Mouse (Mus musculus) CH12.LX (cell line): ENCODE data around the gene Cmbl. TPM values are rescaled to one million over a fixed set of nuclear protein-coding genes. Genes with fewer than 3 reads are reported as not detected.

Source experiments
- DNase-seq: peaks from one replicate; pipeline ENCODE4 v3.0.0-alpha.2; 2013; ENCODE audit errors: extremely low read depth
- H3K27ac ChIP-seq: 2 replicates; pipeline ENCODE4 v1.5.1; 2012; ENCODE audit warnings: low read depth, mild to moderate bottlenecking, control low read depth, moderate library complexity; ENCODE audit not compliant: insufficient read depth
- H3K27me3 ChIP-seq: replicated peaks from 2 replicates; pipeline ENCODE3; 2012; ENCODE audit warnings: inconsistent platforms
- H3K36me3 ChIP-seq, 2 experiments: replicated peaks in 1 of 2; 2 replicates each; pipeline versions ENCODE3 to v1.6.1; 2012; ENCODE audit warnings: inconsistent platforms in 1 of 2, low read length in 1 of 2, mild to moderate bottlenecking in 1 of 2, mixed read lengths in 1 of 2, moderate library complexity in 1 of 2; ENCODE audit not compliant: control insufficient read depth in 1 of 2, insufficient read depth in 1 of 2
- H3K4me1 ChIP-seq, 2 experiments: 2 replicates each; pipeline ENCODE4 v1.6.1; 2012; ENCODE audit warnings: inconsistent platforms in 1 of 2, moderate library complexity in 1 of 2; ENCODE audit not compliant: insufficient read depth in 2 of 2, control insufficient read depth in 1 of 2
- H3K4me2 ChIP-seq: 2 replicates; pipeline ENCODE4 v1.6.1; 2012; ENCODE audit warnings: low read depth, mild to moderate bottlenecking, control low read depth; ENCODE audit not compliant: poor library complexity, insufficient read depth, severe bottlenecking
- H3K4me3 ChIP-seq, 3 experiments: fragments of 150-350 bp in 1 of 3; sonication (generic) in 1 of 3; replicated peaks in 1 of 3; 2 replicates each; pipeline versions ENCODE3 to v1.5.1; 2011 to 2012; ENCODE audit warnings: low read depth in 2 of 3, low read length in 2 of 3, mild to moderate bottlenecking in 2 of 3, moderate library complexity in 2 of 3, control low read depth in 1 of 3, improper control_type of control experiment in 1 of 3, inconsistent platforms in 1 of 3, mixed read lengths in 1 of 3; ENCODE audit not compliant: poor library complexity in 1 of 3
- H3K79me2 ChIP-seq: replicated peaks from 2 replicates; pipeline ENCODE4 v1.6.1; 2012; ENCODE audit warnings: mild to moderate bottlenecking, moderate library complexity; ENCODE audit not compliant: control insufficient read depth, poor library complexity, insufficient read depth, severe bottlenecking; ENCODE audit errors: extremely low read depth
- H3K9ac ChIP-seq: 2 replicates; pipeline ENCODE4 v1.6.1; 2012; ENCODE audit warnings: low read depth, mild to moderate bottlenecking, control low read depth, moderate library complexity; ENCODE audit not compliant: insufficient read depth
- H3K9me3 ChIP-seq: replicated peaks from 2 replicates; pipeline ENCODE3; 2012; ENCODE audit warnings: low read length, inconsistent platforms, mixed read lengths
- BHLHE40 ChIP-seq: IDR thresholded peaks from 2 replicates; pipeline ENCODE4 v1.6.1; 2011; ENCODE audit warnings: mild to moderate bottlenecking, low read depth, low read length, improper control_type of control experiment
- CTCF ChIP-seq, 2 experiments: IDR thresholded peaks in 1 of 2; conservative IDR thresholded peaks in 1 of 2; 2 replicates each; pipeline ENCODE4 v1.5.1; 2011 to 2012; ENCODE audit warnings: low read depth in 2 of 2, low read length in 2 of 2, improper control_type of control experiment in 1 of 2, inconsistent platforms in 1 of 2, mild to moderate bottlenecking in 1 of 2, moderate library complexity in 1 of 2
- ELF1 ChIP-seq: IDR thresholded peaks from 2 replicates; pipeline ENCODE4 v1.6.1; 2014; ENCODE audit warnings: low read depth, mild to moderate bottlenecking, inconsistent platforms, low read length, improper control_type of control experiment
- EP300 ChIP-seq: IDR thresholded peaks from 2 replicates; pipeline ENCODE4 v1.6.1; 2011; ENCODE audit warnings: low read length, improper control_type of control experiment
- GABPA ChIP-seq: IDR thresholded peaks from 2 replicates; pipeline ENCODE4 v1.6.1; 2012; ENCODE audit warnings: low read depth, low read length, improper control_type of control experiment, inconsistent platforms; ENCODE audit not compliant: insufficient replicate concordance
- JUN ChIP-seq: IDR thresholded peaks from 2 replicates; pipeline ENCODE4 v1.6.1; 2011; ENCODE audit warnings: low read depth, mild to moderate bottlenecking, low read length, improper control_type of control experiment, moderate library complexity; ENCODE audit not compliant: insufficient read depth
- MAX ChIP-seq: IDR thresholded peaks from 2 replicates; pipeline ENCODE4 v1.6.1; 2011; ENCODE audit warnings: low read length, improper control_type of control experiment
- MAZ ChIP-seq: IDR thresholded peaks from 2 replicates; pipeline ENCODE4 v1.6.1; 2012; ENCODE audit warnings: low read depth, mild to moderate bottlenecking, inconsistent platforms, low read length, improper control_type of control experiment, moderate library complexity
- MYC ChIP-seq: IDR thresholded peaks from 2 replicates; pipeline ENCODE4 v1.6.1; 2011; ENCODE audit warnings: low read depth, mild to moderate bottlenecking, improper control_type of control experiment, low read length
- PAX5 ChIP-seq: IDR thresholded peaks from 2 replicates; pipeline ENCODE4 v1.6.1; 2012; ENCODE audit warnings: low read length, inconsistent platforms, mixed read lengths
- RAD21 ChIP-seq: IDR thresholded peaks from 2 replicates; pipeline ENCODE4 v1.6.1; 2011; ENCODE audit warnings: low read depth, mild to moderate bottlenecking, low read length, improper control_type of control experiment, moderate library complexity
- SMC3 ChIP-seq: IDR thresholded peaks from 2 replicates; pipeline ENCODE4 v1.6.1; 2011; ENCODE audit warnings: low read depth, low read length, improper control_type of control experiment
- TBP ChIP-seq: conservative IDR thresholded peaks from 2 replicates; pipeline ENCODE4 v1.6.1; 2011; ENCODE audit warnings: low read depth, low read length, improper control_type of control experiment
- TCF12 ChIP-seq: IDR thresholded peaks from 2 replicates; pipeline ENCODE4 v1.6.1; 2014; ENCODE audit warnings: low read depth, mild to moderate bottlenecking, inconsistent platforms, low read length, improper control_type of control experiment
- USF1 ChIP-seq: IDR thresholded peaks from 2 replicates; pipeline ENCODE4 v1.6.1; 2014; ENCODE audit warnings: low read depth, mild to moderate bottlenecking, inconsistent platforms, low read length, improper control_type of control experiment
- dilution Hi-C: fragments of 300-500 bp; cut with MboI; formaldehyde crosslinking; loops from 2 replicates; pipeline ENCODE4 v1.14.3; 2020; ENCODE audit warnings: low sequenced_read_pairs; ENCODE audit not compliant: extremely low pct_unique_long_range_greater_than_20kb, extremely low pct_ligation_motif_present
- in situ Hi-C: fragments of 300-500 bp; cut with MboI; formaldehyde crosslinking; loops from 3 replicates; pipeline ENCODE4 v1.14.3; 2019; ENCODE audit warnings: low sequenced_read_pairs, low pct_ligation_motif_present, low pct_unique_long_range_greater_than_20kb, mixed read lengths
- polyA plus RNA-seq: library from polyadenylated mRNA; unstranded; fragments of >175 nt; gene quantifications from 2 replicates; pipeline ENCODE4 v1.2.1, GENCODE M21; 2012; ENCODE audit warnings: low read depth; ENCODE audit not compliant: insufficient read length
- total RNA-seq, 2 experiments: library from RNA; depleted of rRNA; stranded (reverse); fragments of 300-350 nt in 1 of 2; fragments of >200 nt in 1 of 2; gene quantifications; 2 replicates each; pipeline ENCODE4 v1.2.3; 2012 to 2014

Gene Cmbl
- total and polyA plus RNA-seq, 3 experiments, result 0.27 TPM; not detected in 2

GRCm38 (mm10) chr15:31603113-31603512 is 37.9 kb downstream of the Cmbl start:
- TF ChIP-seq MYC, result peak; percentile 67
- TF ChIP-seq TCF12, result no peak
- TF ChIP-seq MAX, result peak; percentile 67
- peaks cover 39% of the 10 kb centered on the region for H3K79me2 ChIP-seq
- no peak overlapping the region; the same call in 1 of the 2 replicates for H3K4me2 ChIP-seq
- no peaks in the 10 kb centered on the region for H3K9me3 ChIP-seq
- dilution Hi-C loops, result no loop called here
- H3K4me1 ChIP-seq, result peaks cover 14 to 36% of the 10 kb centered on the region in 2 experiments
- peak overlapping the region in 2 of 3 experiments; percentile 5 to 76 for H3K4me3 ChIP-seq
- no peak overlapping the region for H3K9ac ChIP-seq
- H3K27ac ChIP-seq, result no peak overlapping the region
- in situ Hi-C loops, result no loop called here
- H3K36me3 ChIP-seq, result peaks cover 12 to 53% of the 10 kb centered on the region in 2 experiments
- H3K27me3 ChIP-seq, result no peaks in the 10 kb centered on the region
- DNase-seq, result no peak

- in situ Hi-C loops, result no loop called here
Measured at GRCm38 (mm10) chr15:31606821-31607220, 41.6 kb downstream of the Cmbl start.

GRCm38 (mm10) chr15:31611027-31611426 is 45.8 kb downstream of the Cmbl start:
- Histone ChIP-seq H3K27me3 (no peaks in the 10 kb centered on the region), H3K27ac (no peak overlapping the region), H3K36me3 (peaks cover 39 to 82% of the 10 kb centered on the region in 2 experiments), H3K9me3 (no peaks in the 10 kb centered on the region), H3K9ac (no peak overlapping the region), H3K4me3 (no peak overlapping the region), H3K79me2 (no peaks in the 10 kb centered on the region), H3K4me2 (no peak overlapping the region), H3K4me1 (peaks cover 0 to 9% of the 10 kb centered on the region in 2 experiments; a peak in 2 of 4 replicates)
- no peak for DNase-seq
- TF ChIP-seq CTCF (conservative IDR thresholded peaks at IDR 0.05 in 1 of 2, IDR thresholded peaks at IDR 0.05 in 1 of 2; ENCODE audit: low read depth in 2 of 2, low read length in 2 of 2) (peak in 1 of 2 experiments; percentile 45; a peak in 2 of 4 replicates), BHLHE40 (no peak), MYC (no peak), JUN (no peak), GABPA (no peak), TBP (no peak), SMC3 (peak; percentile 28; the same call in 1 of the 2 replicates), USF1 (no peak), RAD21 (peak; percentile 36)
- in situ Hi-C loops, result no loop called here
- dilution Hi-C loops, result no loop called here

More at GRCm38 (mm10) chr15:31606821-31607220, 41.6 kb downstream of the Cmbl start:
- dilution Hi-C loops, result no loop called here
- no peak for DNase-seq
- peaks cover 35 to 67% of the 10 kb centered on the region in 2 experiments for H3K36me3 ChIP-seq
- H3K4me2 ChIP-seq, result no peak overlapping the region
- no peak overlapping the region for H3K27ac ChIP-seq
- no peak for TF ChIP-seq ELF1
- no peak for TF ChIP-seq CTCF (conservative IDR thresholded peaks at IDR 0.05 in 1 of 2, IDR thresholded peaks at IDR 0.05 in 1 of 2; ENCODE audit: low read depth in 2 of 2, low read length in 2 of 2)
- TF ChIP-seq EP300, result no peak
- no peak for TF ChIP-seq PAX5
- TF ChIP-seq MAZ, result no peak
- H3K27me3 ChIP-seq, result no peaks in the 10 kb centered on the region
- 0 out of 2 replicates have a peak, but pooled peaks cover 4% of the 10 kb centered on the region for H3K79me2 ChIP-seq
- no peak overlapping the region for H3K4me3 ChIP-seq
- H3K4me1 ChIP-seq, result peaks cover 11 to 18% of the 10 kb centered on the region in 2 experiments
- H3K9me3 ChIP-seq, result no peaks in the 10 kb centered on the region
- no peak overlapping the region for H3K9ac ChIP-seq
